29 mouse cellular contexts compared by ENCODE assay signal in genomic region chr7:48900408-48901167, GRCm38 (mm10). TPM values are rescaled to one million over a fixed set of nuclear protein-coding genes. Genes with fewer than 3 reads are reported as not detected.
DNase-seq lines count a peak whose midpoint lies in the region; ATAC-seq and TF ChIP-seq lines count a peak whose summit lies in the region.
"Had no signal": no experiment of that assay in that cellular context is flagged by ENCODE, and none has a peak within 500 bp of the region (broad histone marks: within the 10 kb centered on the region; RNA-seq: fewer than 3 reads in every experiment).

No protein-coding gene starts in this region.

- H3K9me3 ChIP-seq in heart, embryonic 10.5 days, result no peaks in the 10 kb centered on the region
- H3K9me3 ChIP-seq in lung, embryonic 16.5 days (ENCODE audit: control insufficient read depth, low read length), result no peaks in the 10 kb centered on the region
- H3K9me3 ChIP-seq: embryonic facial prominence, embryonic 12.5 days; G1E; heart, embryonic 15.5 days; midbrain, embryonic 12.5 days had no signal

- H3K9ac ChIP-seq in heart, adult 2 months (ENCODE audit: low read depth, low read length), result no peak overlapping the region
- H3K9ac ChIP-seq in lung, embryonic 16.5 days (ENCODE audit: low read length), result no peak overlapping the region
- H3K9ac ChIP-seq: embryonic facial prominence, embryonic 12.5 days; heart, embryonic 15.5 days; hindbrain, embryonic 14.5 days; midbrain, embryonic 12.5 days had no signal

- intact Hi-C loops in heart, adult 2 months (cut with DNase I), result no loop called here

- no peak for TF ChIP-seq EP300 in heart, adult 2 months (IDR thresholded peaks at IDR 0.05; ENCODE audit: insufficient read depth, low read depth, low read length)

- no peaks in the 10 kb centered on the region for H3K79me2 ChIP-seq in heart, adult 2 months (replicated peaks; ENCODE audit: control insufficient read depth, insufficient read depth, low read length)

- WGBS in heart, embryonic 10.5 days, result 65% methylated on average over 8 of the region's 8 CpGs
- WGBS in heart, adult 2 months, result 72% methylated on average over 8 of the region's 8 CpGs
- 61% methylated on average over 8 of the region's 8 CpGs for WGBS in lung, embryonic 16.5 days

- peaks cover 69% of the 10 kb centered on the region for H3K4me1 ChIP-seq in heart, embryonic 10.5 days
- peaks cover 3% of the 10 kb centered on the region for H3K4me1 ChIP-seq in heart, adult 2 months (ENCODE audit: control insufficient read depth, insufficient read depth, low read length)
- peaks cover 10% of the 10 kb centered on the region; the same call in 1 of the 2 replicates for H3K4me1 ChIP-seq in lung, embryonic 16.5 days (replicated peaks; ENCODE audit: control insufficient read depth, insufficient read depth, low read length)

- H3K4me2 ChIP-seq in lung, embryonic 16.5 days (ENCODE audit: low read depth, low read length), result no peak overlapping the region
- H3K4me2 ChIP-seq: embryonic facial prominence, embryonic 12.5 days; heart, embryonic 15.5 days; hindbrain, embryonic 14.5 days; midbrain, embryonic 12.5 days had no signal

- TF ChIP-seq CTCF in heart, adult 2 months (IDR thresholded peaks at IDR 0.05), result no peak

- no peak for DNase-seq in heart, embryonic 10.5 days (ENCODE audit: low spot score)
- DNase-seq in heart, adult 2 months, result no peak
- DNase-seq in lung, postnatal 14 days, result no peak
- peak; percentile 35 for DNase-seq in CD4-positive, CD25-positive, alpha-beta regulatory T cell, adult 2 months (ENCODE audit: low read depth, low spot score)
- DNase-seq in gastrocnemius, postnatal 4 days (ENCODE audit: low spot score in 2 of 2), result no peak
- DNase-seq: adrenal gland, adult 8-10 months; cerebellum, adult 18-20 months; cerebellum, postnatal 25 days; heart, adult 11 months; heart, postnatal 36 days; kidney, adult 9 months; kidney, postnatal 14 days; left cerebral cortex, postnatal 4 days; lung, postnatal 4 days; thymus, postnatal 25 days had no signal

- no peak for ATAC-seq in lung, embryonic 16.5 days (ENCODE audit: low read depth)
- ATAC-seq in inflammation-experienced regulatory T-cells, adult 6 months, result peak; percentile 55
- ATAC-seq: intestine, embryonic 16.5 days; Patski had no signal

- H3K27ac ChIP-seq in heart, embryonic 10.5 days, result peak overlapping the region; percentile 75
- H3K27ac ChIP-seq in heart, adult 2 months, result no peak overlapping the region
- H3K27ac ChIP-seq in lung, embryonic 16.5 days (ENCODE audit: low read length), result peak overlapping the region; percentile 22; the same call in 1 of the 2 replicates
- H3K27ac ChIP-seq: embryonic facial prominence, embryonic 12.5 days; heart, embryonic 15.5 days; hindbrain, embryonic 14.5 days had no signal

- H3K36me3 ChIP-seq in heart, embryonic 10.5 days, result no peaks in the 10 kb centered on the region
- no peaks in the 10 kb centered on the region for H3K36me3 ChIP-seq in heart, adult 2 months (ENCODE audit: control insufficient read depth, insufficient read depth, low read length)
- no peaks in the 10 kb centered on the region for H3K36me3 ChIP-seq in lung, embryonic 16.5 days (ENCODE audit: control insufficient read depth, insufficient read depth, low read length)
- H3K36me3 ChIP-seq: embryonic facial prominence, embryonic 12.5 days; G1E; heart, embryonic 15.5 days; midbrain, embryonic 12.5 days had no signal

- no peak overlapping the region for H3K4me3 ChIP-seq in heart, embryonic 10.5 days
- H3K4me3 ChIP-seq in heart, adult 2 months, result no peak overlapping the region
- no peak overlapping the region for H3K4me3 ChIP-seq in lung, embryonic 16.5 days (ENCODE audit: low read length)
- H3K4me3 ChIP-seq: embryonic facial prominence, embryonic 12.5 days; heart, embryonic 15.5 days; midbrain, embryonic 12.5 days had no signal

- H3K27me3 ChIP-seq in heart, embryonic 10.5 days (ENCODE audit: insufficient read depth, poor library complexity, severe bottlenecking), result no peaks in the 10 kb centered on the region
- H3K27me3 ChIP-seq in heart, adult 2 months (ENCODE audit: control insufficient read depth, insufficient read depth, low read length), result no peaks in the 10 kb centered on the region
- H3K27me3 ChIP-seq in lung, embryonic 16.5 days (ENCODE audit: control insufficient read depth, insufficient read depth, low read depth, low read length), result no peaks in the 10 kb centered on the region
- H3K27me3 ChIP-seq: heart, embryonic 15.5 days; Patski had no signal

- no peak for TF ChIP-seq POLR2A in heart, adult 2 months (IDR thresholded peaks at IDR 0.05; ENCODE audit: insufficient read depth, low read depth, low read length)

RNA-seq across cellular contexts. Expression of gene Nav2, which starts 7.9 kb away (rescaled TPM):
- polyA plus RNA-seq in heart, embryonic 10.5 days (2016; fragmentation: Nextera tagmentation; extraction: Ambion mirVana), result 23.3 and 27.7 TPM in 2 replicates
- 10 to 100 TPM; 34.4 to 49.9 TPM for total RNA-seq in heart, adult 2 months (2021)
- 20.4 and 24.2 TPM in 2 replicates for polyA plus RNA-seq in heart, adult 2 months (2012; rRNA removed)
- 27.3 and 33.8 TPM in 2 replicates for polyA plus RNA-seq in lung, embryonic 16.5 days (2015; fragmentation: Nextera tagmentation; extraction: Ambion mirVana)
- polyA plus RNA-seq in inflammation-experienced regulatory T-cells, adult 6 months (2017; shearing (Covaris generic)), result 10 to 100 TPM; 27.1 to 51.3 (median 35.8) TPM
- 10 to 100 TPM; 79.5 to 86.2 TPM for total RNA-seq in gastrocnemius, postnatal 4 days (2021)
- polyA plus RNA-seq: G1E had no signal

RNA-seq across cellular contexts. Expression of gene E2f8, which starts 19.2 kb away (rescaled TPM):
- polyA plus RNA-seq in heart, embryonic 10.5 days (2016; fragmentation: Nextera tagmentation; extraction: Ambion mirVana), result 21.9 and 25.4 TPM in 2 replicates
- total RNA-seq in heart, adult 2 months (2021), result 1 to 10 TPM; 1.3 to 1.6 TPM
- polyA plus RNA-seq in heart, adult 2 months (2012; rRNA removed), result 0.23 and 0.31 TPM in 2 replicates
- 20.5 and 22.0 TPM in 2 replicates for polyA plus RNA-seq in lung, embryonic 16.5 days (2015; fragmentation: Nextera tagmentation; extraction: Ambion mirVana)
- polyA plus RNA-seq in inflammation-experienced regulatory T-cells, adult 6 months (2017; shearing (Covaris generic)), result 10 to 100 TPM in 1 of 3 experiments, 1 to 10 TPM in 1, under 1 TPM in 1; 0.75 to 16.1 (median 1.6) TPM
- total RNA-seq in gastrocnemius, postnatal 4 days (2021), result 10 to 100 TPM; 11.7 to 12.8 TPM

RNA-seq across cellular contexts. Expression of gene Csrp3, which starts 52.8 kb away (rescaled TPM):
- 905 and 1,263 TPM in 2 replicates for polyA plus RNA-seq in heart, embryonic 10.5 days (2016; fragmentation: Nextera tagmentation; extraction: Ambion mirVana)
- total RNA-seq in heart, adult 2 months (2021), result 1,000 to 10,000 TPM; 1,931 to 2,301 TPM
- polyA plus RNA-seq in heart, adult 2 months (2012; rRNA removed), result 773 and 781 TPM in 2 replicates
- polyA plus RNA-seq in lung, embryonic 16.5 days (2015; fragmentation: Nextera tagmentation; extraction: Ambion mirVana), result 56.4 and 71.6 TPM in 2 replicates
- not detected for polyA plus RNA-seq in inflammation-experienced regulatory T-cells, adult 6 months (2017; shearing (Covaris generic))
- total RNA-seq in gastrocnemius, postnatal 4 days (2021), result 100 to 1,000 TPM; 274 to 301 TPM
- total RNA-seq: adrenal gland, adult 8-10 months; G1E; layer of hippocampus, adult 18-20 months; layer of hippocampus, postnatal 14 days; left cerebral cortex, postnatal 4 days; neutrophil, adult 5-6 weeks had no signal
- polyA plus RNA-seq: forebrain, embryonic 11.5 days; G1E; hindbrain, embryonic 14.5 days; Patski; small intestine, adult 2 months had no signal

Comparison
In these comparisons a context has a peak if more than half of its experiments do, and no peak if none do; other contexts are left out.
1. RNA of gene Csrp3, which starts 52.8 kb away (polyA plus RNA-seq): 905 to 1,263 TPM in heart, embryonic 10.5 days, 773 to 781 TPM in heart, adult 2 months and 56.4 to 71.6 TPM in lung, embryonic 16.5 days; not detected in inflammation-experienced regulatory T-cells, adult 6 months; every median in the first group is over 10 times any median in the second.